Mouse (Mus musculus) megakaryocyte, adult 5-6 weeks (primary cell): ENCODE results near the gene Cspg5. TPM values are rescaled to one million over a fixed set of nuclear protein-coding genes. Genes with fewer than 3 reads are reported as not detected.

Source experiments
- ATAC-seq: 2 replicates; pipeline ENCODE4 v1.8.0; 2016; ENCODE audit warnings: mild to moderate bottlenecking, inconsistent platforms; ENCODE audit not compliant: poor library complexity, severe bottlenecking
- total RNA-seq, 2 experiments: library from RNA; stranded (forward) in 1 of 2; stranded (reverse) in 1 of 2; fragments of 153-499, 151-499 nt in 1 of 2; fragments of 221-1000, 200-1000 nt in 1 of 2; gene quantifications; 2 replicates each; pipeline versions ENCODE4 v1.2.3 to v1.2.4; 2015 to 2017

Gene Cspg5
- total RNA-seq, 2 experiments from 2014 or later: 0.33 TPM; not detected in 1

- ATAC-seq: no peak
Measured at GRCm38 (mm10) chr9:110306371-110306770, 62.8 kb downstream of the Cspg5 start.

Other genes with a start within 250 kb of the Cspg5 start
- 52.4 and 55.5 TPM in 2 replicates for gene Smarcc1, start 126.1 kb upstream of the Cspg5 start, total RNA-seq (2015)
- gene Smarcc1, start 126.1 kb upstream of the Cspg5 start, total RNA-seq (2017): 27.4 and 45.0 TPM in 2 replicates
- gene Dhx30, start 126.0 kb upstream of the Cspg5 start, total RNA-seq (2015): 29.6 and 29.8 TPM in 2 replicates
- 25.4 and 27.1 TPM in 2 replicates for gene Dhx30, start 126.0 kb upstream of the Cspg5 start, total RNA-seq (2017)
- gene Elp6, start 61.4 kb downstream of the Cspg5 start, total RNA-seq (2015): 4.8 and 5.1 TPM in 2 replicates
- 3.0 and 4.9 TPM in 2 replicates for gene Elp6, start 61.4 kb downstream of the Cspg5 start, total RNA-seq (2017)
- 12.8 and 14.5 TPM in 2 replicates for gene Scap, start 89.5 kb downstream of the Cspg5 start, total RNA-seq (2015)
- gene Scap, start 89.5 kb downstream of the Cspg5 start, total RNA-seq (2017): 9.4 and 18.7 TPM in 2 replicates
- gene Ptpn23, start 164.4 kb downstream of the Cspg5 start, total RNA-seq (2015): 7.2 and 11.5 TPM in 2 replicates
- 2.9 and 5.9 TPM in 2 replicates for gene Ptpn23, start 164.4 kb downstream of the Cspg5 start, total RNA-seq (2017)
- 7,759 and 10,303 TPM in 2 replicates for gene Ngp, start 176.0 kb downstream of the Cspg5 start, total RNA-seq (2015)
- gene Ngp, start 176.0 kb downstream of the Cspg5 start, total RNA-seq (2017): 2,992 and 4,182 TPM in 2 replicates
- gene Klhl18, start 232.9 kb downstream of the Cspg5 start, total RNA-seq (2015): 19.8 and 21.9 TPM in 2 replicates
- 16.7 and 18.8 TPM in 2 replicates for gene Klhl18, start 232.9 kb downstream of the Cspg5 start, total RNA-seq (2017)
- 1.1 and 1.6 TPM in 2 replicates for gene Kif9, start 233.2 kb downstream of the Cspg5 start, total RNA-seq (2015)
- gene Kif9, start 233.2 kb downstream of the Cspg5 start, total RNA-seq (2017): 2.2 and 3.3 TPM in 2 replicates